In genomic region chr9:63685352-63685751, GRCm38 (mm10) we compare ENCODE assay signal across 22 mouse cellular contexts.
"Had no signal": no experiment of that assay in that cellular context is flagged by ENCODE, and none has a peak within 500 bp of the region (broad histone marks: within the 10 kb centered on the region; RNA-seq: fewer than 3 reads in every experiment).

No protein-coding gene starts in this region.

- H3K9me3 ChIP-seq: heart, embryonic 10.5 days; hindbrain, embryonic 13.5 days; hindbrain, embryonic 15.5 days; kidney, embryonic 15.5 days; limb, embryonic 13.5 days; limb, embryonic 15.5 days; liver, embryonic 12.5 days had no signal

- ATAC-seq: forebrain, postnatal 0 days; hindbrain, postnatal 0 days; intestine, embryonic 16.5 days; liver, embryonic 12.5 days had no signal

- H3K9ac ChIP-seq: forebrain, postnatal 0 days; hindbrain, embryonic 13.5 days; hindbrain, embryonic 15.5 days; kidney, embryonic 15.5 days; limb, embryonic 13.5 days; limb, embryonic 15.5 days; liver, embryonic 12.5 days; liver, embryonic 14.5 days had no signal

- H3K36me3 ChIP-seq: hindbrain, embryonic 13.5 days; hindbrain, embryonic 15.5 days had no signal

- DNase-seq: forebrain, postnatal 0 days; gastrocnemius, postnatal 14 days; gastrocnemius, postnatal 36 days; kidney, adult 11 months; kidney, adult 2 months; kidney, adult 9 months; kidney, postnatal 14 days; kidney, postnatal 36 days; layer of hippocampus, adult 9-11 months; layer of hippocampus, postnatal 36 days; left cerebral cortex, postnatal 4 days had no signal

- H3K27ac ChIP-seq: heart, embryonic 10.5 days; hindbrain, embryonic 13.5 days; hindbrain, embryonic 15.5 days; hindbrain, postnatal 0 days; kidney, embryonic 15.5 days; kidney, postnatal 0 days; limb, embryonic 13.5 days; limb, embryonic 15.5 days; liver, embryonic 12.5 days; liver, embryonic 14.5 days had no signal

- H3K4me2 ChIP-seq: hindbrain, embryonic 13.5 days; hindbrain, embryonic 15.5 days; kidney, embryonic 15.5 days; limb, embryonic 13.5 days; limb, embryonic 15.5 days; liver, embryonic 12.5 days had no signal

- H3K4me3 ChIP-seq: heart, embryonic 10.5 days; hindbrain, embryonic 13.5 days; hindbrain, embryonic 15.5 days; kidney, embryonic 15.5 days; limb, embryonic 13.5 days; limb, embryonic 15.5 days; liver, embryonic 12.5 days had no signal

- H3K27me3 ChIP-seq: hindbrain, embryonic 13.5 days; hindbrain, embryonic 15.5 days; kidney, embryonic 15.5 days; limb, embryonic 13.5 days; limb, embryonic 15.5 days; liver, embryonic 12.5 days had no signal

- H3K4me1 ChIP-seq: hindbrain, embryonic 15.5 days had no signal
